Mouse (Mus musculus) limb, embryonic 14.5 days (tissue): ENCODE data around the gene Mettl7a1. TPM values are rescaled to one million over a fixed set of nuclear protein-coding genes. Genes with fewer than 3 reads are reported as not detected.
"Not testable (repeated sequence)": the region's sequence is repeated elsewhere in the genome, so short reads cannot be mapped to it uniquely, and the experiment has no call there.

Experiments
- ATAC-seq: fragments of 200-750 bp; cut with Nextera tagmentation; 2 replicates; pipeline ENCODE4 v1.8.0; 2017; ENCODE audit warnings: low read depth, moderate number of reproducible peaks, moderate TSS enrichment; ENCODE audit not compliant: low FRiP score
- DNase-seq: peaks from one replicate; pipeline ENCODE4 v3.0.0-alpha.2; 2015; ENCODE audit warnings: low spot score
- H3K27ac ChIP-seq: fragments of 300-500 bp; sonication (generic); replicated peaks from 2 replicates; pipeline ENCODE4 v1.5.1; 2014; ENCODE audit warnings: low read depth, mild to moderate bottlenecking, low read length, moderate library complexity, mixed read lengths
- H3K27me3 ChIP-seq: fragments of 300-500 bp; sonication (generic); 2 replicates; pipeline ENCODE4 v1.6.1; 2014; ENCODE audit warnings: low read length, mixed read lengths; ENCODE audit not compliant: control insufficient read depth, insufficient read depth
- H3K36me3 ChIP-seq: fragments of 300-500 bp; sonication (generic); 2 replicates; pipeline ENCODE4 v1.6.1; 2014; ENCODE audit warnings: mild to moderate bottlenecking, low read length, moderate library complexity, mixed read lengths; ENCODE audit not compliant: control insufficient read depth, insufficient read depth
- H3K4me1 ChIP-seq: fragments of 300-500 bp; sonication (generic); 2 replicates; pipeline ENCODE4 v1.6.1; 2014; ENCODE audit warnings: antibody characterized with exemption, low read length, mixed read lengths; ENCODE audit not compliant: control insufficient read depth, insufficient read depth
- H3K4me2 ChIP-seq: fragments of 300-500 bp; sonication (generic); replicated peaks from 2 replicates; pipeline ENCODE4 v1.6.1; 2014; ENCODE audit warnings: low read depth, mild to moderate bottlenecking, low read length, moderate library complexity; ENCODE audit not compliant: severe bottlenecking
- H3K4me3 ChIP-seq: fragments of 300-500 bp; sonication (generic); replicated peaks from 2 replicates; pipeline ENCODE4 v1.5.1; 2014; ENCODE audit warnings: low read length
- H3K9ac ChIP-seq: fragments of 300-500 bp; sonication (generic); 2 replicates; pipeline ENCODE4 v1.6.1; 2014; ENCODE audit warnings: mild to moderate bottlenecking, low read depth, low read length, moderate library complexity; ENCODE audit not compliant: severe bottlenecking
- H3K9me3 ChIP-seq: fragments of 300-500 bp; sonication (generic); 2 replicates; pipeline ENCODE4 v1.6.1; 2016; ENCODE audit warnings: low read length; ENCODE audit not compliant: control insufficient read depth
- POLR2A ChIP-seq: fragments of 200-500 bp; IDR thresholded peaks from 2 replicates; pipeline ENCODE4 v1.8.0; 2012; ENCODE audit warnings: inconsistent platforms, mild to moderate bottlenecking, moderate library complexity, borderline replicate concordance; ENCODE audit not compliant: insufficient read depth, insufficient read length; ENCODE audit errors: extremely low read depth
- WGBS: fragments of 180-500 bp; shearing (Covaris S2); extraction: QIAGEN DNeasy Blood & Tissue Kit; methylation state at CpG from one replicate; pipeline ENCODE4 v1.1.7; 2014; 5-methylcytosine and 5-hydroxymethylcytosine counted together
- polyA plus RNA-seq, 2 experiments: library from polyadenylated mRNA; depleted of rRNA in 1 of 2; stranded (reverse) in 1 of 2; unstranded in 1 of 2; fragments of >200 nt; fragmentation: Nextera tagmentation in 1 of 2; extraction: Ambion mirVana in 1 of 2; gene quantifications; 2 replicates each; pipeline versions ENCODE4 v1.2.1 to v1.2.3; 2012 to 2014

Mettl7a1 gene
- polyA plus RNA-seq, 2 experiments = 3.0 to 14.9 TPM

GRCm38 (mm10) chr15:100345484-100345883, 41.5 kb downstream of the Mettl7a1 start:
- no peak for TF ChIP-seq POLR2A
- H3K27ac ChIP-seq = no peak overlapping the region

GRCm38 (mm10) chr15:100346761-100347160, 42.8 kb downstream of the Mettl7a1 start:
- H3K27ac ChIP-seq = 0 out of 2 replicates have a peak overlapping the region, but pooled peaks have one; percentile 52
- no peak for ATAC-seq

More at GRCm38 (mm10) chr15:100345484-100345883, 41.5 kb downstream of the Mettl7a1 start:
- Histone ChIP-seq H3K27me3 (no peaks in the 10 kb centered on the region), H3K36me3 (no peaks in the 10 kb centered on the region), H3K4me2 (no peak overlapping the region), H3K4me1 (no peaks in the 10 kb centered on the region), H3K9ac (no peak overlapping the region), H3K4me3 (no peak overlapping the region), H3K9me3 (no peaks in the 10 kb centered on the region)
- ATAC-seq (no peak), DNase-seq (no peak)

GRCm38 (mm10) chr15:100349496-100349895, 45.6 kb downstream of the Mettl7a1 start:
- Histone ChIP-seq H3K9ac (no peak overlapping the region), H3K36me3 (no peaks in the 10 kb centered on the region), H3K9me3 (no peaks in the 10 kb centered on the region), H3K4me2 (no peak overlapping the region), H3K4me3 (no peak overlapping the region), H3K27me3 (no peaks in the 10 kb centered on the region), H3K27ac (no peak overlapping the region), H3K4me1 (peaks cover 10% of the 10 kb centered on the region)
- no peak for DNase-seq
- ATAC-seq = no peak
- TF ChIP-seq POLR2A = no peak
- 32% methylated on average over 2 of the region's 2 CpGs for WGBS

More at GRCm38 (mm10) chr15:100346761-100347160, 42.8 kb downstream of the Mettl7a1 start:
- H3K36me3 ChIP-seq = no peaks in the 10 kb centered on the region
- peaks cover 7% of the 10 kb centered on the region for H3K4me1 ChIP-seq
- WGBS = 65% methylated on average over 14 of the region's 14 CpGs
- H3K27me3 ChIP-seq = no peaks in the 10 kb centered on the region
- DNase-seq = no peak
- no peak overlapping the region for H3K4me3 ChIP-seq
- H3K9me3 ChIP-seq = no peaks in the 10 kb centered on the region
- TF ChIP-seq POLR2A = no peak
- no peak overlapping the region for H3K4me2 ChIP-seq
- H3K9ac ChIP-seq = no peak overlapping the region

GRCm38 (mm10) chr15:100351501-100352060, 47.6 kb downstream of the Mettl7a1 start:
- no peak for TF ChIP-seq POLR2A
- Histone ChIP-seq H3K9ac (no peak overlapping the region), H3K27ac (no peak overlapping the region), H3K27me3 (no peaks in the 10 kb centered on the region), H3K9me3 (no peaks in the 10 kb centered on the region), H3K36me3 (no peaks in the 10 kb centered on the region), H3K4me1 (peaks cover 10% of the 10 kb centered on the region), H3K4me3 (no peak overlapping the region), H3K4me2 (no peak overlapping the region)
- peak; percentile 10 for DNase-seq
- 40% methylated on average over 6 of the region's 6 CpGs for WGBS
- no peak for ATAC-seq

- WGBS = 65% methylated on average over 10 of the region's 10 CpGs
- H3K4me2 ChIP-seq = no peak within 1 kb of the TSS
- H3K36me3 ChIP-seq = no peaks in the 10 kb centered on the region
- H3K27me3 ChIP-seq = no peaks in the 10 kb centered on the region
- no peak within 1 kb of the TSS for H3K4me3 ChIP-seq
- no peak within 1 kb of the TSS for H3K27ac ChIP-seq
- no peaks in the 10 kb centered on the region for H3K9me3 ChIP-seq
- TF ChIP-seq POLR2A = no peak
- ATAC-seq (no peak), DNase-seq (no peak)
- peaks cover 10% of the 10 kb centered on the region for H3K4me1 ChIP-seq
- no peak within 1 kb of the TSS for H3K9ac ChIP-seq
These were observed 48.8 kb downstream of the Mettl7a1 start, which contains the start of the genes Methig1 and Mettl7a2 for GRCm38 (mm10) chr15:100352711-100353250. TSS of gene Methig1 (plus strand) at chr15:100353149. TSS of gene Mettl7a2 (plus strand) at chr15:100353200.

GRCm38 (mm10) chr15:100353399-100353798, 49.5 kb downstream of the Mettl7a1 start:
- H3K9ac ChIP-seq, H3K27me3 ChIP-seq, H3K36me3 ChIP-seq, ATAC-seq, H3K9me3 ChIP-seq, H3K4me3 ChIP-seq, H3K4me2 ChIP-seq, H3K27ac ChIP-seq, DNase-seq: not testable (repeated sequence)
- H3K4me1 ChIP-seq = peaks cover 10% of the 10 kb centered on the region
- WGBS = 91% methylated on average over 7 of the region's 22 CpGs
